Mouse (Mus musculus) mesoderm, embryonic 11.5 days (tissue): ENCODE results near the gene Uqcc1.
A peak's percentile ranks its signal among the peaks of the same experiment; 100 is the strongest.

Source experiments
- DNase-seq: peaks from one replicate; pipeline ENCODE4 v3.0.0-alpha.2; 2012; ENCODE audit warnings: low read depth, low spot score

Gene Uqcc1

DNA sequence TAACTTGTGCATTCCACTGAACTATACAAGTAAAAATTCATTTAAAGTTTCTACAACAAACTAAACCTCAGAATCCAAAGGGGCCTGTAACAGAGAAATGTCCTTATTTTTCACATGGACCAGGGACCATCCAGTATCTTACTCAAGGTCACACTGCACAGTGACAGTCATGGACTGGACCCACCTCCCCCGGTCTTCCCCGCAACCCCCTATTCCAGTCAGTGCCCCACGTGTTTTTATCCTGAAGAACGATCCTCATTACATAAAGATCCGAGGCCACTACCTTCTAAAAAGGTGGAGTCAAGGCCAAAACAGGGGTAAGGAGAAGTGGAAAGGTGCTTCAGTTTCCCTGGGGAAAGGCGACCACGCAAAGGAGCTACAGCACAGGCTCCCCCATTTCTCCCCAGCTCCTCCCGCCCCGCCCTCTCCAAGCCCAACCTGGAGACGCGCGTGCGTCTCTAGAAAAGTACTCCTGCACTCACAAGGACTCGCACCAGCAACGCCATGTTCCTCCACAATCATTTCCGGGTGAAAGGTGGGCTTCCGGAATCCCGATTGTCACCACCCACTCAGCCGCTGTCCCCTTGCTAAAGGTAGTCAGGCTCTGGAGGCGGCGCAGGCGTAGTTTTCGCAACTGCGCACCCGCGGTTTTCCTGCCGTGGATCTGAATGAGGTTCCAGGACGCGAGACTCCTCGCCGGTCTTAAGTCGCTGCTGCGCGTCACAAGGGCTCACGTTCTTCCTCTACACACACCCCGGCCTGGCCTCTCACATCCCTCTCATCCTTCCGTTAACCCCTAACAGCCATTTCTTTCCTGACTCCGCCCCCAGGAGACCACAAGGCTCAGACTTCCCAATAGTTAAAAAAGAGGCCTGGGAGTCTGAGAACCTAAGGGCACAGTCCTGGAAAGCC, at the start of gene Uqcc1:
Gene Uqcc1, minus strand, starts transcription at position 780 of the 912 bp plus-strand sequence.
- DNase-seq: peak; percentile 92

- peak; percentile 7 for DNase-seq
Observed at GRCm38 (mm10) chr2:155979328-155979991, 49.4 kb upstream of the Uqcc1 start.

DNA sequence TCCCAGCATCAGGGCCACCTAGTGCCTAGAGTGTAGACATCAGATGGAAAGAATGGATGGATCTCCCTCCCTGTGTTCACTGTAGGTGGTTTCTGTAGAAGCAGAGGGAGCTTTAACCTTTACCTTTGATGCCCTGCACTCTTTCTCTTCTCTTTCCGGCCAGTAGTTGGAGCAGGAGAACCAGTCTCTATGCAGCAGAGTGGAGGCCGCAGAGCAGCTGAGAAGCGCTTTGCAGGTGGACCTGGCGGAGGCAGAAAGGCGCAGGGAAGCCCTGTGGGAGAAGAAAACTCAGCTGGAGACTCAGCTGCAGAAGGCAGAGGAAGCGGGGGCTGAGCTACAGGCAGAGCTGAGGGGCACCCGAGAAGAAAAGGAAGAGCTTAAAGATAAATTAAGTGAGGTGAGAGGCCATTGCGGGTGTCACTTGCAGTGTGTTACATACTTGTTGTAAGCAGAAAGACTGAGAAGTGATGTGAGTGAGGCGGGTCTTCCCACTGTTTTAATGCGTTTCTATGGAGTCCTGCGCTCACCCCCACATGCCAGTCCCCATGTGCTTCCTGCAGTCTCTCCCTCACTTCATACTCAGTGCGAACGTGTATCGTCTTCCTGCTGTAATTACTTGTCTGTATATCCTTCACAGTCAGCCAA, 44.1 kb upstream of the Uqcc1 start:
- DNase-seq: no peak

GRCm38 (mm10) chr2:155973348-155973747, 43.2 kb upstream of the Uqcc1 start:
- DNase-seq: no peak

DNA sequence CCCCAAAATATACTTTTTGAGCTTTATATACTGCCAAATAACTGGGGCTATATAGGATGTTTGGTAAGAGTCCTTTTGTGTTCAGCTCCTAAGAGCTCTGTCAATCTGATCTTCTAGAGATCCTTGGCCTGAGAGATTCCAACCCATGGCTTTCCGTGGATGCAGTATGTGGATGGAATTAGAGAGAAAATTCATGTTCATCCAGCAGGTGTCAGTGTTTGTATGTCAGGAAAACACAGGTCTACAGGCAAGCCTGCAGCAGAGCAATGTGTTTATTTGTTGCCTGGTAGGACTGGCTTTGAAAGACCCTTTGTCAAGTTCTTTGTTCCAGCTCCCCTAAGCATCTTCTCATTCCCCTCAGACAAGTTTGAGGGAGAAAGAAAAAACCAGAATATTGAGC, 32.9 kb upstream of the Uqcc1 start:
- DNase-seq: no peak

- no peak for DNase-seq
Observed at GRCm38 (mm10) chr2:155961862-155962261, 31.8 kb upstream of the Uqcc1 start.

DNA sequence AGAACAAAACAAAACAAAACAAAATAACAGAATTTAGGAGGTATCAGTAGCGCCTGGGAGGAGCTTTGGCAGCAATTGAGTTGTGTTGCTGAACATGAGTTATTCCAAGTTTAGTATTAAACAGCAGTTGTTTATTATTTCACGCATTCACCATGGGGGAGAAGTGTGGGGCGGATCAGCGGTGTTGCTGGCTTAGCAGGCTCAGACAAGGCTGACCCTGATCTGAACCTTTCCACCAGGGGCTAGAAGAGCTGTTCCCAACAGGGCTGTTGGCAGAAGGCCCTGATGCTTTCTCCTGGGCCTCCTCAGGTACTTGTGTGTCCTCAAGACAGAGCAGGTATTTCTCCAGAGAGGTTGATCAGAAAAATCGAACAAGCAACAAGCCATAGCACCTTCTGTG, 29.9 kb upstream of the Uqcc1 start:
- no peak for DNase-seq

GRCm38 (mm10) chr2:155956134-155957059, 26.3 kb upstream of the Uqcc1 start, which contains the start of gene Cep250:
TSS of gene Cep250 (plus strand) at chr2:155956458.
- peak; percentile 90 for DNase-seq

DNA sequence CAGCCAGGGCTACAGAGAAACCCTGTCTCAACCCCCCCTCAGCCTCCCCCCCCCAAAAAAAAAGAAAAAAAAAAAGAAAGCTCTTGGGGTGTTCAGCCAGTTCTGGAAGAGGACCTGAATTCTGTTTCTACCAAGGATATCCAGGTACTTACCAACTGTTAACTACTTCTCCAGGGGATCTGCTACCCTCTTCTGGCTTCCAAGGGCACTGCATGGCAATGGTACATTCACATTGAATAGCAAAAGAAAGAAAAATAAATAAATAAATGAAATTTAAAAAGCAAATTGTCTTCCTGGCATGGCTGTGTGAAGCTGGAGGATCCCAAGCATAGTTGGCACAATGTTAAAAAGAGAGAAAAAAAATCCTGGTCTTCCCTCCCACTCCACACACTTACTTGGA, 21.9 kb upstream of the Uqcc1 start:
- peak; percentile 69 for DNase-seq

- peak; percentile 69 for DNase-seq
Observed at GRCm38 (mm10) chr2:155949362-155949761, 19.3 kb upstream of the Uqcc1 start.

GRCm38 (mm10) chr2:155947390-155948002, 17.4 kb upstream of the Uqcc1 start:
- DNase-seq: no peak

DNA sequence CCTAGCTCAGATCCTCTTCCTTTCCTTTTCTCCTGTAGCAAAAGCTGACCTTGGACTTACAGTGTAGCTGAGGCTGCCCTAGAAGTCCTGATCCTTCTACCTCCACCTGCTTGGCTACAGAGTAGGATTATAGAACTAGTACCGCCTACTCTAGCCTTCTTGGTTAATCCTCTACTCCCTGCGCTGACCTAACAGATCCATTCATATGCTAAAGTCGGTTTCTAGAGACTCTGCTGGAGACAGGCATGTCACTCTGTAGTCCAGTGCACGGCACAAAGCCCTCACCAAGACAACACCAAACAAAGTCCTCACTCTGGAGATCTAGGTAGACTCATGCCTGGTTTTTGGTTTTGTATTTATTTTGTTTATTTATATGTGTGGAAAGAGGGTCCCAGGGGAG, 16.4 kb upstream of the Uqcc1 start:
- no peak for DNase-seq

DNA sequence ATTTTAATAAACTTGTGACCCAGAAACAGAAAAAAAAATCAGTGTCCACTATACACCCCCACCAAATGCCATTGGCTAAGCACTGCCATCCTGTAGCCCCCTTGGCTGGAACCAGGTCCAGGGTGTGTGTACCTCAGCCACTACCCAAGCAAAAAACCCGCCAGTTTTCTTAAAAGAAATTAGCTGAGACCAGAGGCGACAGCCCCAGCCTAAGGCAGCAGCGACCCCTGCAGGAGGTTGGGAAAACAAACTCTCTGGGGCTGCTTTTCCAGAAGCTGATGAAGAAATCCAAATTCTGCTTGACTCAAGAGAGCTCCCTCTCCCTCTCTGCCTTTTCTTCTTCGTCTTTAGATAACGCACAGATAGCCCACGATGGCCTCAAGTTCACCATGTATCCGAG, 16.0 kb upstream of the Uqcc1 start:
- DNase-seq: peak; percentile 82

- DNase-seq: no peak
Observed at GRCm38 (mm10) chr2:155945580-155945979, 15.5 kb upstream of the Uqcc1 start.

GRCm38 (mm10) chr2:155945124-155945523, 15.0 kb upstream of the Uqcc1 start, which contains the start of gene Gdf5:
TSS of gene Gdf5 (minus strand) at chr2:155945367.
- DNase-seq: no peak

DNA sequence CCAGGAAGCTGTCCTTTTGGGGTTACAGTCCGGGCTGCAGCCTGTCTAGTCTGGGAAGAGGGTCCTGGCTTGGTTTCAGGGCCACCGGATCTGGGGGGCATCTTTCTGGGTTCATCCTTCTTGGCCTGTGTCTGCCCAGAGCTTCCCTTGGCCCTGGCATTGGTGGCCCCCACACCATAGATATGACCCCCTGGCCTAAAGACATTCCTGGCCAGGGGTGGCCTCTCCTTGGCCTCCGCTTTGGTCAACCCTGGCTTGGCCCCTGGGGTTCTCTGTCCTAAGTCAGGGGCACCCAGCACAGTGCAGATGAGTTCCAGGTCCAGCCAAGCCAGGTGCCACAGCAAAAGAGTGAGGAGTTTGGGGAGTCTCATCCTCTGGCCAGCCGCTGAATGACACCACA, 14.6 kb upstream of the Uqcc1 start:
- no peak for DNase-seq

DNA sequence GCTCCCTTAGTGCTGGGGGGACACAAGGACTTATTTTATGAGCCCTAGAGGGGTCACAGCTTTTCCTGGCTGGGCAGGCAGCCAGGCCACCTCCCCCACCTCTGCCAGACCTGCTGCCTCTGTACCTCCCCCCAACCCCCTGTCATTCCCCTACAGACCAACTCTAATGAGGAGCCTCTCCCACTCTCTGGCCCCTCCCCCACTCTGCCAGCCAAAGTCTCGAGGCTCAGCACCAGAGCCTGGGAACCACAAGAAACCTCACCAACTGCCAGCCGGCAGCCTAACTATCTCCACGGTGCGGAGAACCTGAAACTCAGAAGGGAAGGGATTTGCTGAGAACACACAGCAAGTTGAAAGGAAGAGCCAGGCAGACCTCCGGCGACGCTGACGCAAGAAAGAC, 13.4 kb upstream of the Uqcc1 start:
- DNase-seq: peak; percentile 45

DNA sequence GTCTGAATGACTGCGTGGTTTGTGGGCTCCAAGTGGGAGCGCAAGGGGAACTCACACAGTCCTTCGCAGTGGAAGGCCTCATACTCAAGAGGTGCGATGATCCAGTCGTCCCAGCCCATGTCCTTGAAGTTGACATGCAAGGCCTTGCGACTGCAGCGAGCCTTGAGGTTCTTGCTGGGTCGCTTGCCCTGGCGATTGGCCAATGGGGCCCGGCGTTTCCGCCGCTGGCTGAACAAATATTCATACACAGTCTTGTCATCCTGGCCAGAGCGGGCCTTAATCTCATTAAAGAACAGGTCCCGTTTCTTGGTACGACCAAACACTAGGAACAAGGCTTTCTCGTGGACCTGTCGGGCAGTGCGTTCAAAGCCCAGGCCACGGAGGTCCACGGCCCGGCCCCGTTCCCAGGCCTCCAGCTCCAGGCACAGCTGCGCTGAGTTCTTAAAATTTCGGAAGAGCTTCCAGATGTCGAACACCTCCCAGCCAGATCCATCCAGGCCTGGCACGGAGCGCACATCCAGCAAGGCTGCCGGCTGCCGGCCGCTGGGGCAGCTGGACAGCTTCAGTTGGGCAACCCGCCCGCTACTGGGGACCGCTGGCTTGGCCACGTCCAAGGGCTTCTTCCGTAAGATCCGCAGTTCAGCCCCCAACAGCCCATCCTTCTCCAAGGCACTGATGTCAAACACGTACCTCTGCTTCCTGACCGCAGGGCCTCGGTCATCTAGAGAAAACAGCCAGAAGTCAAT, 11.8 kb upstream of the Uqcc1 start:
- no peak for DNase-seq

- no peak for DNase-seq
Observed at GRCm38 (mm10) chr2:155940681-155941080, 10.6 kb upstream of the Uqcc1 start, which contains the start of gene Gm15557. TSS of gene Gm15557 (plus strand) at chr2:155940728.
